Mouse (Mus musculus) duodenum, adult 2 months (tissue): ENCODE data around the gene Soat1. TPM values are rescaled to one million over a fixed set of nuclear protein-coding genes. Genes with fewer than 3 reads are reported as not detected.

ENCODE experiments used
- polyA plus RNA-seq: library from polyadenylated mRNA; depleted of rRNA; stranded (reverse); fragments of >200 nt; gene quantifications from 2 replicates; pipeline ENCODE4 v1.2.3, GENCODE M21; 2012; ENCODE audit warnings: low replicate concordance; rRNA removed

The Soat1 gene
- 5.6 and 12.1 TPM in 2 replicates for polyA plus RNA-seq

GRCm38 (mm10) chr1:156473961-156474503 lies at the start of gene Soat1:
Soat1 (minus strand) TSS chr1:156474331.

GRCm38 (mm10) chr1:156523842-156524241 lies 49.7 kb upstream of the Soat1 start, which contains the start of gene Gm10031:
Gm10031 (plus strand) TSS chr1:156524012.

GRCm38 (mm10) chr1:156420671-156421297 lies 53.3 kb downstream of the Soat1 start, which contains the start of gene Axdnd1:
Axdnd1 (minus strand) TSS chr1:156421159.

Other genes starting within 250 kb of the Soat1 start
- gene Tdrd5, start 170.7 kb downstream of the Soat1 start, polyA plus RNA-seq, result 0.06 TPM in 1 of 2 replicates, not detected in the other
- gene Nphs2, start 163.6 kb downstream of the Soat1 start, polyA plus RNA-seq, result not detected in 2 replicates
- gene Gm2000, start 108.3 kb downstream of the Soat1 start, polyA plus RNA-seq, result 1.2 and 3.8 TPM in 2 replicates
- gene Axdnd1, start 53.2 kb downstream of the Soat1 start, polyA plus RNA-seq, result not detected in 2 replicates
- 17.7 and 23.1 TPM in 2 replicates for gene Gm10031, start 49.7 kb upstream of the Soat1 start, polyA plus RNA-seq
- gene Abl2, start 84.5 kb upstream of the Soat1 start, polyA plus RNA-seq, result 2.7 and 2.8 TPM in 2 replicates
- gene Tor3a, start 200.0 kb upstream of the Soat1 start, polyA plus RNA-seq, result 13.4 and 19.9 TPM in 2 replicates
- 9.1 and 11.4 TPM in 2 replicates for gene Fam20b, start 244.8 kb upstream of the Soat1 start, polyA plus RNA-seq